Mouse (Mus musculus): Measurements from ENCODE around the gene Rec114. TPM values are rescaled to one million over a fixed set of nuclear protein-coding genes. Genes with fewer than 3 reads are reported as not detected.

The Rec114 gene
- total and polyA plus RNA-seq, 3 experiments = 111 to 135 TPM; not detected in 1

DNA sequence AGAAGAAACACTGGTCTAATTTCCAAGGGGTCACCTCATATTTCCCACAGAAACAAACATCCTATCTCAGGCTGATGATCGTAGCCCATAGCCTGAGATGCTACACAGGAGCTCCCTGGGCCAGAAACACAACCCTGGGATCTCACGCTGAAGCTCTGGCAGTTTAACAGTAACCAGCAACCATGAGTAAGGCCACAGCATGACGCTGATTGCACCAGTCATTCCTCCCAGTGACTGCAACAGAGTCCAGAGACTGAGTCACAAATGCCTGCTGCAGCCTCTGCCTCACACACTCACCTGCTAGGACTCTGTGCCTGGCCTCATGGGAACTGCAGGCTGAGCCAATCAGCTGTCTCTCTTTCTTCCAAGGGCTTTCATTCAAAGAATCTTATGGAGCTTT lies 74.7 kb downstream of the Rec114 start:
- Histone ChIP-seq H3K27me3 (ENCODE audit: control insufficient read depth in 1 of 2, insufficient read depth in 2 of 2, low read length in 2 of 2) (no peaks in the 10 kb centered on the region), H3K4me1 (ENCODE audit: control insufficient read depth in 1 of 2, insufficient read depth in 2 of 2, low read length in 2 of 2) (no peaks in the 10 kb centered on the region), H3K36me3 (ENCODE audit: control insufficient read depth in 1 of 2, insufficient read depth in 2 of 2, low read length in 2 of 2) (peaks cover 0 to 3% of the 10 kb centered on the region in 2 experiments; a peak in 2 of 4 replicates), H3K27ac (ENCODE audit: control insufficient read depth, low read depth, low read length) (no peak overlapping the region), H3K9me3 (replicated peaks; ENCODE audit: insufficient read depth, low read length) (no peaks in the 10 kb centered on the region), H3K79me2 (ENCODE audit: control insufficient read depth, insufficient read depth, low read length, poor library complexity) (no peaks in the 10 kb centered on the region), H3K4me3 (ENCODE audit: control insufficient read depth in 1 of 2, insufficient read depth in 1 of 2, low read depth in 2 of 2, low read length in 2 of 2) (no peak overlapping the region), H3K9ac (ENCODE audit: control insufficient read depth, low read depth, low read length, poor library complexity, severe bottlenecking) (no peak overlapping the region)
- no peak for TF ChIP-seq NELFE (IDR thresholded peaks at IDR 0.05; ENCODE audit: low read depth, low read length)
- TF ChIP-seq ZMIZ1 (IDR thresholded peaks at IDR 0.05; ENCODE audit: low read depth, low read length) = no peak
- TF ChIP-seq MYC (IDR thresholded peaks at IDR 0.05; ENCODE audit: low read depth, low read length) = no peak
- DNase-seq (ENCODE audit: low read depth, low spot score) = no peak

GRCm38 (mm10) chr9:58668171-58668570 lies 75.6 kb downstream of the Rec114 start:
- Histone ChIP-seq H3K4me3 (ENCODE audit: control insufficient read depth in 1 of 2, insufficient read depth in 1 of 2, low read depth in 2 of 2, low read length in 2 of 2) (no peak overlapping the region), H3K9ac (ENCODE audit: control insufficient read depth, low read depth, low read length, poor library complexity, severe bottlenecking) (no peak overlapping the region), H3K79me2 (ENCODE audit: control insufficient read depth, insufficient read depth, low read length, poor library complexity) (no peaks in the 10 kb centered on the region), H3K27ac (ENCODE audit: control insufficient read depth, low read depth, low read length) (no peak overlapping the region), H3K9me3 (replicated peaks; ENCODE audit: insufficient read depth, low read length) (no peaks in the 10 kb centered on the region), H3K27me3 (ENCODE audit: control insufficient read depth in 1 of 2, insufficient read depth in 2 of 2, low read length in 2 of 2) (no peaks in the 10 kb centered on the region), H3K4me1 (ENCODE audit: control insufficient read depth in 1 of 2, insufficient read depth in 2 of 2, low read length in 2 of 2) (no peaks in the 10 kb centered on the region), H3K36me3 (ENCODE audit: control insufficient read depth in 1 of 2, insufficient read depth in 2 of 2, low read length in 2 of 2) (peaks cover 0 to 8% of the 10 kb centered on the region in 2 experiments; a peak in 2 of 4 replicates)
- no peak for DNase-seq (ENCODE audit: low read depth, low spot score)
- no peak for TF ChIP-seq GABPA (IDR thresholded peaks at IDR 0.05; ENCODE audit: low read depth, low read length)
- no peak for TF ChIP-seq POLR2AphosphoS2 (IDR thresholded peaks at IDR 0.05; ENCODE audit: low read length)
- TF ChIP-seq UBTF (IDR thresholded peaks at IDR 0.05; ENCODE audit: borderline replicate concordance, insufficient read depth, low read depth, low read length) = no peak

- Histone ChIP-seq H3K36me3 (ENCODE audit: control insufficient read depth in 1 of 2, insufficient read depth in 2 of 2, low read length in 2 of 2) (peaks cover 8% of the 10 kb centered on the region in 2 experiments), H3K27ac (ENCODE audit: control insufficient read depth, low read depth, low read length) (no peak overlapping the region), H3K27me3 (ENCODE audit: control insufficient read depth in 1 of 2, insufficient read depth in 2 of 2, low read length in 2 of 2) (no peaks in the 10 kb centered on the region), H3K4me3 (ENCODE audit: control insufficient read depth in 1 of 2, insufficient read depth in 1 of 2, low read depth in 2 of 2, low read length in 2 of 2) (no peak overlapping the region), H3K9me3 (replicated peaks; ENCODE audit: insufficient read depth, low read length) (no peaks in the 10 kb centered on the region), H3K4me1 (ENCODE audit: control insufficient read depth in 1 of 2, insufficient read depth in 2 of 2, low read length in 2 of 2) (peaks cover 8 to 9% of the 10 kb centered on the region in 2 experiments; a peak in 3 of 4 replicates), H3K79me2 (ENCODE audit: control insufficient read depth, insufficient read depth, low read length, poor library complexity) (no peaks in the 10 kb centered on the region), H3K9ac (ENCODE audit: control insufficient read depth, low read depth, low read length, poor library complexity, severe bottlenecking) (no peak overlapping the region)
- TF ChIP-seq JUND (IDR thresholded peaks at IDR 0.05; ENCODE audit: low read depth, low read length) = no peak
- no peak for TF ChIP-seq ELF1 (IDR thresholded peaks at IDR 0.05; ENCODE audit: low read depth, low read length)
- TF ChIP-seq POLR2AphosphoS2 (IDR thresholded peaks at IDR 0.05; ENCODE audit: low read length) = no peak
- no peak for TF ChIP-seq MYC (IDR thresholded peaks at IDR 0.05; ENCODE audit: low read depth, low read length)
- TF ChIP-seq HCFC1 (IDR thresholded peaks at IDR 0.05; ENCODE audit: low read depth, low read length) = no peak
- no peak for TF ChIP-seq USF2 (IDR thresholded peaks at IDR 0.05; ENCODE audit: borderline replicate concordance in 1 of 2, insufficient read depth in 1 of 2, low read depth in 1 of 2, low read length in 2 of 2)
- no peak for DNase-seq (ENCODE audit: low read depth, low spot score)
These were observed 76.5 kb downstream of the Rec114 start for GRCm38 (mm10) chr9:58667244-58667643.

Measured in MEL (cell line).